Mouse (Mus musculus) C2C12 (cell line): ENCODE data around the gene Necab2. TPM values are rescaled to one million over a fixed set of nuclear protein-coding genes. Genes with fewer than 3 reads are reported as not detected.
A peak's percentile ranks its signal among the peaks of the same experiment; 100 is the strongest.

Experiments
- H3K27me3 ChIP-seq: one replicate; pipeline ENCODE4 v1.6.1; 2011; ENCODE audit not compliant: control insufficient read depth, insufficient read depth, insufficient read length
- H3K36me3 ChIP-seq: one replicate; pipeline ENCODE4 v1.6.1; 2011; ENCODE audit not compliant: control insufficient read depth, insufficient read depth
- H3K4me3 ChIP-seq: one replicate; pipeline ENCODE4 v1.5.1; 2011; ENCODE audit warnings: mild to moderate bottlenecking, control low read depth; ENCODE audit not compliant: poor library complexity, insufficient read depth, severe bottlenecking
- H3K79me2 ChIP-seq: one replicate; pipeline ENCODE4 v1.6.1; 2011; ENCODE audit not compliant: control insufficient read depth, insufficient read depth
- H3K79me3 ChIP-seq: one replicate; pipeline ENCODE4 v1.6.1; 2011; ENCODE audit warnings: low read depth, control low read depth
- H3ac ChIP-seq: one replicate; pipeline ENCODE3; 2011; ENCODE audit warnings: low read depth; ENCODE audit not compliant: control insufficient read depth, insufficient read length
- CEBPB ChIP-seq: IDR thresholded peaks from one replicate; pipeline ENCODE4 v1.6.1; 2011; ENCODE audit warnings: low read depth, mild to moderate bottlenecking, control low read depth, moderate library complexity
- CTCF ChIP-seq: IDR thresholded peaks from one replicate; pipeline ENCODE4 v1.5.1; 2011; ENCODE audit not compliant: control insufficient read depth, insufficient read depth, insufficient read length
- FOSL1 ChIP-seq: IDR thresholded peaks from one replicate; pipeline ENCODE4 v1.8.0; 2011; ENCODE audit warnings: mild to moderate bottlenecking, low read length; ENCODE audit not compliant: poor library complexity, insufficient read depth, severe bottlenecking
- MAX ChIP-seq: IDR thresholded peaks from one replicate; pipeline ENCODE4 v1.6.1; 2011; ENCODE audit warnings: mild to moderate bottlenecking, control low read depth
- MYOD1 ChIP-seq: IDR thresholded peaks from one replicate; pipeline ENCODE4 v1.6.1; 2011; ENCODE audit warnings: low read depth; ENCODE audit not compliant: control insufficient read depth, insufficient read length
- MYOG ChIP-seq: IDR thresholded peaks from one replicate; pipeline ENCODE4 v1.6.1; 2011; ENCODE audit not compliant: control insufficient read depth, insufficient read length; ENCODE audit errors: extremely low read depth
- USF1 ChIP-seq: IDR thresholded peaks from one replicate; pipeline ENCODE4 v1.6.1; 2011; ENCODE audit warnings: low read depth, mild to moderate bottlenecking, control low read depth, moderate library complexity
- polyA plus RNA-seq: library from polyadenylated mRNA; unstranded; fragments of >200 nt; fragmentation: generic; extraction: Trizol; gene quantifications from one replicate; pipeline ENCODE4 v1.2.1, GENCODE M21; 2012; ENCODE audit warnings: missing spikeins

Gene Necab2
- polyA plus RNA-seq, 1 experiment = not detected

GRCm38 (mm10) chr8:119425533-119425932 is 21.0 kb upstream of the Necab2 start:
- H3K36me3 ChIP-seq = no peaks in the 10 kb centered on the region
- no peaks in the 10 kb centered on the region for H3K79me2 ChIP-seq
- H3K79me3 ChIP-seq = no peaks in the 10 kb centered on the region
- TF ChIP-seq FOSL1 (no peak), CEBPB (no peak), MAX (no peak), CTCF (no peak), USF1 (no peak), MYOD1 (no peak), MYOG (no peak)
- no peak overlapping the region for H3K4me3 ChIP-seq
- H3K27me3 ChIP-seq = no peaks in the 10 kb centered on the region
- H3ac ChIP-seq = no peak overlapping the region

DNA sequence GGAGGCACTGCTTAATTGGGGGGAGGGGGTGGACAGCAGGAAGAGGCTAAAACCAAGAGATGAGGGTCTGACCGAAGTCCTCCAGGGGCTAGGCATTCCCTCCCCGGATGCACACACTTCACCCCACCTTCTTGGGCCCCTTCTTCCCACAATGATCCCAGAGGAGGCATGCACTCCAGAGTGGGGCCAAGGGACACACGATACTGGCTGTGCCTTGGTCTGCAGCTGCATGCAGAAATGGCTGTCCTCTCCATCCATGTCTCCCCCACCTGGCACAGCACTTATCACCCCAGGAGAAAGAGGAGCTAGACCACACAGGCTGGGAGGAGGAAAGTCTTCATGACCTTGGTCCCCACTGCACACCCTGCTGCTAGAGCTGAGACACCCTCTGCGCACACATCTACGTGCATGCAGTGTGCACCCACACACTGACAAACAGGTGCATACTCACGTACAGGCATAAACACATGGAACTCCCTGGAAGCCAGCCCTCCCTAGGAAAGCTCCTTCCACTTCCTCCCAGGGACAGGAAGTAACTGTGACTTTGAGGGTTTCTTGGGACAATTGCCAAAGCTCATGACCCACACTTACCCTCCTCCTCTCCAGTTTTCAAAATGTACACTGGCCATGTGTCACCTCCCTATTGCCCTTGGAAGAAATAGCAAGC is 20.3 kb upstream of the Necab2 start:
- Histone ChIP-seq H3K79me3 (no peaks in the 10 kb centered on the region), H3ac (no peak overlapping the region), H3K27me3 (no peaks in the 10 kb centered on the region), H3K36me3 (no peaks in the 10 kb centered on the region), H3K4me3 (no peak overlapping the region), H3K79me2 (no peaks in the 10 kb centered on the region)
- TF ChIP-seq CTCF (no peak), MYOG (no peak), CEBPB (no peak), USF1 (no peak), MYOD1 (no peak), FOSL1 (no peak), MAX (no peak)

- Histone ChIP-seq H3ac (peak overlapping the region; percentile 25), H3K4me3 (no peak overlapping the region), H3K79me2 (no peaks in the 10 kb centered on the region), H3K36me3 (no peaks in the 10 kb centered on the region), H3K27me3 (no peaks in the 10 kb centered on the region), H3K79me3 (no peaks in the 10 kb centered on the region)
- peak; percentile 45 for TF ChIP-seq MYOD1
- no peak for TF ChIP-seq CEBPB
These were observed 18.7 kb upstream of the Necab2 start for GRCm38 (mm10) chr8:119427634-119428349.

- no peak for TF ChIP-seq FOSL1
- peak; percentile 1 for TF ChIP-seq MYOD1
- TF ChIP-seq CTCF = no peak
- no peak for TF ChIP-seq CEBPB
- TF ChIP-seq MYOG = no peak
- TF ChIP-seq USF1 = no peak
- TF ChIP-seq MAX = peak; percentile 75
These were observed 18.2 kb upstream of the Necab2 start for GRCm38 (mm10) chr8:119428350-119428740.

GRCm38 (mm10) chr8:119428766-119429327 is 17.7 kb upstream of the Necab2 start:
- no peaks in the 10 kb centered on the region for H3K79me3 ChIP-seq
- TF ChIP-seq FOSL1 (no peak), USF1 (no peak), MAX (no peak), MYOD1 (peak; percentile 46), MYOG (no peak), CEBPB (no peak)
- H3ac ChIP-seq = no peak overlapping the region
- H3K4me3 ChIP-seq = no peak overlapping the region
- H3K27me3 ChIP-seq = no peaks in the 10 kb centered on the region
- no peaks in the 10 kb centered on the region for H3K36me3 ChIP-seq
- H3K79me2 ChIP-seq = no peaks in the 10 kb centered on the region

More at GRCm38 (mm10) chr8:119428350-119428740, 18.2 kb upstream of the Necab2 start:
- Histone ChIP-seq H3K4me3 (no peak overlapping the region), H3K79me2 (no peaks in the 10 kb centered on the region), H3K27me3 (no peaks in the 10 kb centered on the region), H3K36me3 (no peaks in the 10 kb centered on the region), H3K79me3 (no peaks in the 10 kb centered on the region), H3ac (peak overlapping the region; percentile 25)
